Mouse (Mus musculus): ENCODE results near the gene Txnrd1.

GRCm38 (mm10) chr10:82875446-82875845, 41.7 kb downstream of the Txnrd1 start:
- TF ChIP-seq POLR2A (IDR thresholded peaks at IDR 0.05; ENCODE audit: borderline replicate concordance, extremely low read depth, insufficient read depth, insufficient read length, poor library complexity, severe bottlenecking): no peak
- TF ChIP-seq CTCF (IDR thresholded peaks at IDR 0.05; ENCODE audit: borderline replicate concordance, extremely low read depth, insufficient read depth, insufficient read length): no peak

Measured in brain, embryonic 14.5 days (tissue).